Mouse (Mus musculus) thymus, postnatal 14 days (tissue): ENCODE data around the gene Gab3.
"Not testable (repeated sequence)": the region's sequence is repeated elsewhere in the genome, so short reads cannot be mapped to it uniquely, and the experiment has no call there.

Experiments used
- DNase-seq: peaks from one replicate; pipeline ENCODE4 v3.0.0; 2021

Gene Gab3

GRCm38 (mm10) chrX:75034054-75034453 lies 51.2 kb downstream of the Gab3 start:
- DNase-seq, result not testable (repeated sequence)

- no peak for DNase-seq
Observed at GRCm38 (mm10) chrX:74983734-74984133, 101.5 kb downstream of the Gab3 start.

- DNase-seq, result peak; percentile 30
Observed at GRCm38 (mm10) chrX:74962899-74963298, 122.4 kb downstream of the Gab3 start.

GRCm38 (mm10) chrX:74959161-74959560 lies 126.1 kb downstream of the Gab3 start:
- peak; percentile 15 for DNase-seq
